Mouse (Mus musculus): ENCODE measurements at regions not wholly inside any gene's neighbourhood (a gene's known extent, or its start where the extent isn't known, plus 50 kb on each side); places are given as distances from the start of the nearest gene placed in this dataset.
"Not testable (repeated sequence)": the region's sequence is repeated elsewhere in the genome, so short reads cannot be mapped to it uniquely, and the experiment has no call there.

GRCm38 (mm10) chr14:58336148-58336547 is 265.8 kb downstream of the Fgf9 start:
- no peak for DNase-seq (ENCODE audit: low spot score)

- DNase-seq (ENCODE audit: low spot score): no peak
Observed at GRCm38 (mm10) chr14:58323164-58323563, 252.8 kb downstream of the Fgf9 start.

GRCm38 (mm10) chr14:58322461-58322860 is 252.1 kb downstream of the Fgf9 start:
- DNase-seq (ENCODE audit: low spot score): no peak

- no peak for DNase-seq (ENCODE audit: low spot score)
Observed at GRCm38 (mm10) chr14:58321875-58322274, 251.5 kb downstream of the Fgf9 start.

GRCm38 (mm10) chr14:58321234-58321633 is 250.9 kb downstream of the Fgf9 start:
- no peak for DNase-seq (ENCODE audit: low spot score)

GRCm38 (mm10) chr14:58317640-58318039 is 247.3 kb downstream of the Fgf9 start:
- DNase-seq (ENCODE audit: low spot score): no peak

GRCm38 (mm10) chr14:58317231-58317630 is 246.9 kb downstream of the Fgf9 start:
- no peak for DNase-seq (ENCODE audit: low spot score)

GRCm38 (mm10) chr14:58307695-58308094 is 237.3 kb downstream of the Fgf9 start:
- DNase-seq (ENCODE audit: low spot score): no peak

GRCm38 (mm10) chr14:58306832-58307521 is 236.6 kb downstream of the Fgf9 start:
- no peak for DNase-seq (ENCODE audit: low spot score)

- DNase-seq (ENCODE audit: low spot score): no peak
Observed at GRCm38 (mm10) chr14:58300411-58300887, 230.1 kb downstream of the Fgf9 start.

GRCm38 (mm10) chr14:58286007-58286525 is 215.7 kb downstream of the Fgf9 start:
- no peak for DNase-seq (ENCODE audit: low spot score)

- DNase-seq (ENCODE audit: low spot score): no peak
Observed at GRCm38 (mm10) chr14:58282708-58283290, 212.5 kb downstream of the Fgf9 start.

GRCm38 (mm10) chr14:58282264-58282663 is 211.9 kb downstream of the Fgf9 start:
- DNase-seq (ENCODE audit: low spot score): no peak

- DNase-seq (ENCODE audit: low spot score): not testable (repeated sequence)
Observed at GRCm38 (mm10) chr14:58274440-58274839, 204.1 kb downstream of the Fgf9 start.

GRCm38 (mm10) chr14:58273693-58274419 is 203.5 kb downstream of the Fgf9 start:
- no peak for DNase-seq (ENCODE audit: low spot score)

- DNase-seq (ENCODE audit: low spot score): no peak
Observed at GRCm38 (mm10) chr14:58265373-58265772, 195.0 kb downstream of the Fgf9 start.

GRCm38 (mm10) chr14:58264401-58264800 is 194.1 kb downstream of the Fgf9 start:
- DNase-seq (ENCODE audit: low spot score): no peak

GRCm38 (mm10) chr14:58253369-58253968 is 183.1 kb downstream of the Fgf9 start:
- no peak for DNase-seq (ENCODE audit: low spot score)

GRCm38 (mm10) chr14:58225869-58226268 is 155.5 kb downstream of the Fgf9 start:
- no peak for DNase-seq (ENCODE audit: low spot score)

- DNase-seq (ENCODE audit: low spot score): no peak
Observed at GRCm38 (mm10) chr14:58224419-58224818, 154.1 kb downstream of the Fgf9 start.

- no peak for DNase-seq (ENCODE audit: low spot score)
Observed at GRCm38 (mm10) chr14:58208401-58208800, 138.1 kb downstream of the Fgf9 start.

GRCm38 (mm10) chr14:58202607-58203295 is 132.4 kb downstream of the Fgf9 start:
- DNase-seq (ENCODE audit: low spot score): no peak

All from MN1 (cell line).